Mouse (Mus musculus): Measurements from ENCODE around the gene Dynll1.

The Dynll1 gene

DNA sequence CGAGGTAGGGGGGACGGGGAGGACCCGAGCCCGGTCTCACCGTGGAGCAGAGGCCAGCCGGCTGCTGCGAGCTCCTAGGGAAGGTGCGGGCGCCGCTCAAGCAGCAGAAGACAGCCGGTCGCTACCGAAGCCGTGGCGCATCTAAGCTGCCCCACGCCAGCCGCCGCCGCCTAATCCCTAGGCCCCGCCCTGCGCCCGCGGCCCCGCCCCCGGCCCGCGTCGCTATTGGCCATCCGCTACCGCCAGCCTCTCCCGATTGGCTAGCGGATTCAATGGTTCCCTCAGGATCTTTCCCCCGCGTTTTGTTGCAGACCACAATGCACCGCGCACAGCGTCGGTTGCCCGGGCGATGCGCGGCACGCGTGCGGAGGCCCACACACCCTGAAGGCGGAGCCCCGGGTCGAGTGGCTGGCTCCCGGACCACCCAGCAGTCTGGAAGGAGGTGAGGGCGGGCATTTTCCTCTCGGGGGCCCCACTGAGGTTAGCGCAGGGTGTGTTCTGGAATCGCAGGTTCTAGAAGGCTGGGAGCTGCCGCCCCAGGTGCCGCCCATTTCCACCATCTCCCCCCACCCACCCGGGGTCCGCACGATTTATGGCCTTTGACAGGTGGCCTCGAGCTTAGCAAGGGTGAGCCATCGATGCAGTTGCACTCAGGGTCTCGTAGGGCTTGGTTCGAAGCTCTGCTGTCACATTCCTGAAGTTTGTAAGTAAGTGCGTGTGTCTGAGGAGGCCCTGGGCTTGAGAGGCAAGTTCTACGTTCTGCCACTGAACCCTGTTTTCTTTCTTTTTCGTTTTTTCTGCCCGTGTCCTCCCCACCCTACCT lies at the start of gene Dynll1:
Dynll1 (minus strand) TSS at position 208 of the 823 bp plus-strand sequence.
- peak; percentile 100 for DNase-seq (ENCODE audit: low spot score in 2 of 2)

DNA sequence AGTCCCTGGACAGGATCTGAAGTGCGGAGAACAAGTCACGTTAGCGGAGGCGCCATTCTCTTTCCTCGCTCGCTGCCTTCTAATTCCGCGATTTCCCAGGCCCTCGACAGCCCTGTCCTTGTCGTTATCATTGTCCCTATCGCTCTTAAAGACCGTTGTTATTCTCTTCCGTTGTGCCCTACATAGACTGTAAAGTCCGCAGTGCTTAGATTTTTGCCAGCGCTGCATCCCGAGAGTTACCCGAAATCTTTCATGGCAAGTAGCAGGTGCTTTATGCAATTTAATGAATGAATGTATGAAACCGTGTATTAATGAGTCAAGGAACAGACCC lies 48.4 kb upstream of the Dynll1 start:
- DNase-seq (ENCODE audit: low spot score in 2 of 2), result no peak

DNA sequence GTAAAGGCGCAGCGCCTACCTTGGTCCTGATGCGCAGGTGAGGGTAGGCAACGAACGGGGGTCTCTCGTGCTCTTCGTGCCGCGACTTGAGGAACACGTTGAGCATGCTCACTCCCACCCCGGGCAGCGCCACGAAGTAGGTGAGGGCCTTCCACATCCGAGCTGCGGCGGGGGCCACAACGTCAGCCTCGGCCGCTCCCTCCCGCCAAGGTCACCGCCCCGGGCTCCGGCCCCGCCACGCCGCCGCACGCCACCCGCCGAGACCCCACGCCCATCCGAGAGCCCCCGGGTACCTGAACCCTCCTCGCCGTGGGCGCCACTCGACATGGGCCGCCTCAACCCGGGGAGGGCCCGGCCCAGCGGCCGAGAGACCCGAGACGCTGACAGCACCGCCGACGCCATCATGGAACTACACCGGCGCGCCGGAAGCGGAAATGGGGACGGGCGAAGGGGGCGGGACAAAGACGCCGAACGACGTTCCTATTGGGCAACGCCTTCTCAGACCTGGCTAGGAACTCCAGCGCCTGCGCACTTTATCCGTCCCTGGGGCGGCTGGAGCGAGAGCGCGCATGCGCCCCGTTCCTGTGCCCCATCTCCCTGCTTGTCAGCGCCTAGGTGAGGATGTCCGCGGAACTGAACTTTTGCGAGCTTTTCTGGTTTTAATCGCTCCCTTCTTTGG lies 47.9 kb upstream of the Dynll1 start, which contains the start of gene Cox6a1:
Cox6a1 (minus strand) TSS at position 436 of the 679 bp plus-strand sequence.
- peak; percentile 99 for DNase-seq (ENCODE audit: low spot score in 2 of 2)

DNA sequence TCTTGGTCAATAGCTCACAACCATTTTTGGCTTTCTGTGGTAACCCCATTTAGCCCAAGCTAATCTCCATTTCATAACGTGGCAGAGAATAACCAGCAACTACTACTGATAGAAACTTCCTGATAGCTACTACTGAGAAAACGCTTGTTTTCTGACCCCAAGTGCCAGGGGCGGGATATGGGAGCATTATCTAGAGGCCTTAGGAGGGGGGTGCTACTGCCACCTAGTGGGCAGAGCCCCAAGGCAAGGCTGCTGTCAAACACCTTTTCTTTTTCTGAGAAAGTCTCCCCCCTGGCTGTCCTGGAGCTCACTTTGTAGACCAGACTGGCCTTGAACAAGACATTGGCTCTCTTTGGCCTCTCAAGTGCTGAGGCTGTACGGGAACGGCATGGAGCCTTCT lies 46.8 kb upstream of the Dynll1 start:
- DNase-seq (ENCODE audit: low spot score in 2 of 2), result peak; percentile 56 to 79

DNA sequence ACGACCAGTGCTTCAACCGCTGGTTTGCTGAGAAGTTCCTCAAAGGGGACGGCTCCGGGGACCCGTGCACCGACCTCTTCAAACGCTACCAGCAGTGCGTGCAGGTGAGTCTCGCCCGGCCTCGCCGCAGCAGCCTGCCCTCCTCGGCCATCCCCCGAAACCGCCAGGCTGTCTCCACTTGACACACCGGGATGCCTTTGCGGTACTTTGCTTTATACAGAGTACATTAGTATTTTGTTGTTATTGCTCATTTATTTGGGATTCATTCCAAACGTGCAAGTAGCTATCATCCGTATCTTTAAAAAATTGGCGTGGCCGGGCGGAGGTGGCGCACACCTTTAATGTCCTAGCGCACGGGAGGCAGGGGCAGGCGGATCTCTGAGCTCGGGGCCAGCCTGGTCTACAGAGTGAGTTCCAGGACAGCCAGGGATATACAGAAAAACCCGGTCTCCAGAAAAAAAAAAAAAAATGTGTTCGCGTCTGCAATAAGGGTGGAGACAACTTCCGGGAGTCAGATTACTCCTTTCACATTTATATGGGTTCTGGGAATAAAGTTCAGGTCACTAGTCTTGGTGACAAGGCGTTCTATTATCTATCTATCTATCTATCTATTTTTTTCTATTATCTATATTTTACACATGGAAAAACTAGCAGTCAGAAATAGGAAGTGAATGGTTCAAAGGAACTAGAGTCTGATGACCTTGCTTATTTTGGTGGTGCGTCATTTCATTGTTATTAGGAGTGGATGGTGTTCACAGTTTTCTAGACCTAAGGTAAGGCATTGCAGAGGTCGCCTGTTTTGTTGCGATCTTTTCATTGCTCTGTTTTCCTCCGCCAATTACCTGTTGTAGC lies 40.7 kb upstream of the Dynll1 start:
- no peak for DNase-seq (ENCODE audit: low spot score in 2 of 2)

DNA sequence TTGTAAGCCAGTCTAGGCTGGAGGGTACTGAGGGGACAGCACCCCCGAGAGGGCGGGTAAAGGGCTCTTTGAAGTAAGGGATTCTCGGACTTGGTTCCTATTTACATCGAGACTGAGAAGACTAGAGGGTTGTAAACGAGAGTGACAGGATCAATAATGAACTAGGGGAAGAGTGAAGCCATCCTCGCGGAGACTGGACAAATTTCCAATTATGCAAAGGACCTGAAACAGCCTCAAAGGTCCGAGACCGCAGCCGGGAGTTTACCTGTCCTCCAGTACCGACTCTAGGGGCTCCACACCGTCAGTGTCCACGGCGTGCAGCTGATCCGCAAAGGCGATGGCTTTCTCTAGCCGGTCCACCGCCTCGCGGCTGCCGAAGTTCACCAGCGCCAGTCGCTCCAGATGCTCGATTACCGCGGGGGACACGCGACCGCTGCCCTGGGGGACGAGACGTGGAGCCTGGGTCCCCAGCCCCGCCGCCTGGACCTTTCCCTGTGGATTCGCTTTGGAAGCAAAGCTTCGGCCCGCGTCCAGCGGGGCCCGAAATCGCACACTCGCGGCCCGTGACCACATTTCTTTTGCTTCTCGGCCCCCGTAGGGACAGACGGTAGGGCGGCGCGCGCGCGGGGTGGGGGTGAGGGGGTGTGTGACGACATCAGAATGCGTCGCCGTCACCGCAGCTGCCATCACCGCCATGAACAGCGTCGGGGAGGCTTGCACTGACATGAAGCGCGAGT lies 39.9 kb upstream of the Dynll1 start, which contains the start of the genes Gatc and Triap1:
Gatc (minus strand) TSS at position 602 of the 737 bp plus-strand sequence.
Triap1 (plus strand) TSS at position 649 of the 737 bp plus-strand sequence.
- DNase-seq (ENCODE audit: low spot score in 2 of 2), result peak; percentile 83 to 90

DNA sequence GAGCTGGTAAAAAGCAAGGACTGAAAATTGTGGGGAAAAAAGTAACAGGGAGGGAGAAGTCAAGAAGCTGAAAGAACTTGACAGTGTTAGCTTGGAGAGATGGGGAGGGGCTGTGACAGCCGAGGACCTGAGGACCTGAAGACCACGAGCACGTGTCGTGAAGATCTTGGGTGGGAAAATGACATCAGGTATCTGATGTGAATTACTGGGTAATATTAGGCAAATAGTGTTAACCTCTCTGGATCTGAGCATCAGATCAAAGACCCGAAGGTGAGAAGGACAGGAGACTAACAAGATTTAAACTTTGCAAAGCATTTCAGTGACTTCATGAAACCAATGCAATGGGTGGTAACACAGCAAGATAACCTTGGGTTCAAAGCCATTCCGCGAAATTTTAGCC lies 39.2 kb upstream of the Dynll1 start:
- no peak for DNase-seq (ENCODE audit: low spot score in 2 of 2)

DNA sequence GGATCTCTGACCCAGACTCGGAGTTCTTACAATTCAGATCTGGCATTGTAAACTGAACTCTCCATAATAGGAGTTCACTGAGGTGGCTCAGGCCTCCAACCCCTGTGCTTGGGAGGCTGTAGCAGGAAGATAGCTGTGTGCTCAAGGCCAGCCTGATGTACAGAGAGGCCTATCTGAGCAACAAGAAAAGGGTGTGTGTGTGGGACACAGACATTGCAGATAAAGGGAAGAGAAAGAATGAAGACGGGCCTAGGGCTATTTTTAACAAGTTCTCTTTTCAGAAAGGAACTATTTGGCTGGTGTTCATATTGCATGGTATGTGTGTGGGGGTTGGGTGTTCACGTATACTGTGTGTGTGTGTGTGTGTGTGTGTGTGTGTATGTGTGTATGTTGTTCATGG lies 32.8 kb upstream of the Dynll1 start:
- DNase-seq (ENCODE audit: low spot score in 2 of 2), result no peak

DNA sequence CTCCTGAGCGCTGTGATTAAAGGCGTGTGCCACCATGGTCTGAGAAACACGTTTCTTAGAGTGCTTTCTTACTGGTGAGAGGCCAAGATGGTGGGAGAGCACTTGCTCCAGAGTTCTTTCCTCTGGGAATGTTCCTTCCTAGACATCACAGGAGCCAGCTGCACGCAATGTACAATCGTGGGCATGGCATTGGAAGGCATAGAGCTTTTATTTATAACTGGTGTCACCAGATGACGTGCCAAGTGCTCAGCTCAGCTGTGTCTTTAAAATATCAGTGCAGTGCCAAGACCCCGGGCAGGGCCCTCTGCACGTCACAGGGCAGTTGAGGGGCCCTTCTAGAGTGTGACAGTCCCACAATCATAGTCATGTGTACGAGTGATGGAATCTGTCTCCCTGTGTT lies 30.2 kb upstream of the Dynll1 start:
- DNase-seq (ENCODE audit: low spot score in 2 of 2), result no peak

DNA sequence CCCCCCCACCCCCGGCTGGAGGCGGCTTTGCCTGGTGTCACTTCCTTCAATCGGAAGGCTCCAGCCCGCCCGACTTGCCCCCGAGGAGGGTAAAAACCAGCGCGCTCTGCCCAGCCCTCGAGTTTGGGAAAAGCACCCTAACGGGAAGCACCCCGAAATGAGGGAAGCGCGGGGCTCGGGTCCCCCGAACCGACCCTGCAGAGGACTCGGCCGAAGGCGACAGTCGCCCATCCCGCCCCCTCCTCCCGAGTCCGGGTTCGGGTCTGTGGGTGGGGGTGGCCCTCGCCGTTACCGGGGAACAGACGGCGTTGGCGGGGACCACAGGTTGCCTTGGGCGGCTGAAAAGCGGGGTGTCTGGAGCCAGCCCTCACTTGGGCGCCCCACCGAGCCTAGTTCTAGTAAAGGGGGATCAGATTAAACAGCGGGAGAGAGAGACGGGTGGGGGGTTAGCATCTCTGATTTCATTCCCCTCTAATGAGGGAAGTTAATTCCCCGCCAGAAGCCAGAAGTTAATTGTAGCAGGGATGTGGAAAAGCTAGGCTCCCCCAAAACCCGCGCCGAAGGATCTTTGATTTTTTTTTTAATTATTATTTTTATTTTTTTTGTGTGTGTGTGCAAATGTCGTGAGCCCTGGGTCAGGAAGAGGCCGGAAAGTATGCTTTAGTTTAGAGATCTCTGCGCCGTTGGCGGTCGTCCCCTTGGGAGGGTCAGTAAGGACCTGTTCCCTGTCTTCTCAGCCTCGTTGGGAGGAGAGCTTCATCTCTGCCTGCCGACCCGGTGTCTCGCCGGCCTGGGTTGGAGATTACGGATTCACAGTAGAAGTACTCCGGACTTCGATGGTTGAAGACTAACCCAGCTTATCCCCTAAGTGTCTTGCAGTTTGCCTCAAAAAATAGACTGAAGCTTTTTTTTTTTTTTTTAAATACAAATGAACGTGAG lies 27.1 kb upstream of the Dynll1 start:
- DNase-seq (ENCODE audit: low spot score in 2 of 2), result peak in 1 of 2 experiments; percentile 44

DNA sequence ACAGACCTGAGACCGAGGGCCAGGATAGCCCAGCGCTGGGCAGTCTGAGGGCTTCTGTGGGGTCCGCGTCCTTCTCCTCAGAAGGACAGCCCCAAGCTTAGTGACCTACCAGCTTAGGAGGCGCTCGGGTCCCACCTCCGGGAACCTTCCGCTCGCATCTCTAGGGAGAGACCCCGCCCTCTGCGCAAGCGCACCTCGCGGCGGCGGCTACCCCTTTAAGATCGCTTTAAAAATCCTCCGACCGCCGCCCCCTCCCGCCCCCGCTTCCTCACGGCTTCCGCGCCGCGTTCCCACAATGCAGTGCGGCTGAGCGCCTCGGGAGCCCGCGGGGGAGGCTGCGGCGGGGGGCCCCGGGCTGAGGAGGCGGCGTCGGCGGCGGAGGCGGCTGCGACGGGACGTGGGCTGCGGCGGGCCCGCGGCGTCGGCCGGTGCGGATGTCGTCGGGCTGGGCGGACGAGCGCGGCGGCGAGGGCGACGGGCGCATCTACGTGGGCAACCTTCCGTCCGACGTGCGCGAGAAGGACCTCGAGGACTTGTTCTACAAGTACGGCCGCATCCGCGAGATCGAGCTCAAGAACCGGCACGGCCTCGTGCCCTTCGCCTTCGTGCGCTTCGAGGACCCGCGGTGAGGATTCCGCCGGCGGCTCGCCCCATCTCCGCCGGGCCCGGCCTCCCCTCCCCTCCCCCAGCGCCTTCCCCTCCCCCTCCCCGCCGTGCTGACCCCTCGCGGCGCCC lies 26.2 kb upstream of the Dynll1 start, which contains the start of gene Srsf9:
Srsf9 (plus strand) TSS at position 303 of the 735 bp plus-strand sequence.
- DNase-seq (ENCODE audit: low spot score in 2 of 2), result peak; percentile 95 to 97

DNA sequence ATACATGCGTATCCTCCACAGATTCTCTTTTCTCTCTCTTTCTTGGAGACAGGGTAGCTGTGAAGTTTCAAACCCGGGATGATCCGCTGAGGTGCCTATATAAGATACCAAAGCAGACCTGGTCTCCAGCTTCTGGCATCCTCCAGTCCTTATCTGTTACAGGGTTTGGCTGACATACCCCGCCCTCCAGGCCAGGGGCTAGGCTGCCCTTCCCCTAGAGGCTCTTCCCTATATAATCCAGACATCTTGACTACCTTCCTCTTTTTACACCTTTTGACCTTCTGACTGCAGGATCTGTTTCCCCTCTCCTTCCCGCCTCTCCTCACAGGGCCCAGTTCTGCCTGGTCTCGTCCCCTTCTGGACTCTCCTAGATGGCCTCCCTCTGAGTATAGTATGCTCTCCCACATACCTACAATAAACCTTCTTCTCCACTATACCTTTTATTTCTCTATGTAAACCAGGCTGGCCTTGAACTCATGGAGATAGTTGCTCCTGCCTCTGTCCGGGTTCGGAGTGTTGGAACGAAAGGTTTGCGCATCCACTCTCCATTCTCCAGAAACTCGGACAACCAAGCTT lies 25.5 kb upstream of the Dynll1 start:
- DNase-seq (ENCODE audit: low spot score in 2 of 2), result no peak

DNA sequence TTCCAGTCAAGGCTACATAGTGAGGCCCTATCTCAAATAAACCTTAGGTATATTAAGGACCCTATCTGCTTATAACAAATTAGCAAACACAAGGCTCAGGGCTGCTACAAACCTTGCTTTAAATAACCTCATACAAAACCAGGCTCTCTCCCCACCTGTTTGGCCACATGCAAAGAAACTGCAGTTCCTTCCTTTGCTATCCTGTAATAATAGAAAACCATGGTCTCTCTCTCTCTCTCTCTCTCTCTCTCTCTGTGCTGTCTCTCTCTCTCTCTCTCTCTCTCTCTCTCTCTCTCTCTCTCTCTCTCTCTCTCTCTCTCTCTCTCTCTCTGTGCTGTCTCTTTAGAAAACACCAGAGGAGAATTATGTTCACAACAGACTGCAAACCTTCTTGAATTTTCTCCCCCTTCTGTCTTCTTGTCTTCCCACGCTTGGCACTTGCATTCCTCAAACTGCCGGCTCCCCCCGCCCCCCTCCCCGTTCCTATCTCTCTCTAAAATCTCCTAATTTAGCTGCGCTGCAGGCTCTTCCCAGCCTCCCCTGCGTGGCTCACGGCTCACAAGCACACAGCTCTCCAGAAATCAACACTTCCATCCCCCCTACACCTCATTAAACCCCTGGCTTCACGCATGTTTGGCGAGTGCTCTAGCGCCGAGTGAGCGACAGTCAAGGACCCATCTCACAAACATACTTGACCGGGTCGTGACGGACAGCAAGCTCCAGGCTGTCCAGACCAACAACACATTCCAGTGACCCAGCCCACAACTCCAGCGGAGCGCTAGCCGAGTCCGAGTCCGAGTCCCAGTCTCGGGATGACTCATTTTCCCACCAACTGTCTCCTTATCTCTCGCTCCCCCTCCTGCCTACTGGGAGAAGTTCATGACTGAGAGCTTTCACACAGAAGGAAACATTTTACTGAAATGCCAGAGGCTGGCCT lies 18.5 kb upstream of the Dynll1 start:
- DNase-seq (ENCODE audit: low spot score in 2 of 2), result peak; percentile 34 to 60

DNA sequence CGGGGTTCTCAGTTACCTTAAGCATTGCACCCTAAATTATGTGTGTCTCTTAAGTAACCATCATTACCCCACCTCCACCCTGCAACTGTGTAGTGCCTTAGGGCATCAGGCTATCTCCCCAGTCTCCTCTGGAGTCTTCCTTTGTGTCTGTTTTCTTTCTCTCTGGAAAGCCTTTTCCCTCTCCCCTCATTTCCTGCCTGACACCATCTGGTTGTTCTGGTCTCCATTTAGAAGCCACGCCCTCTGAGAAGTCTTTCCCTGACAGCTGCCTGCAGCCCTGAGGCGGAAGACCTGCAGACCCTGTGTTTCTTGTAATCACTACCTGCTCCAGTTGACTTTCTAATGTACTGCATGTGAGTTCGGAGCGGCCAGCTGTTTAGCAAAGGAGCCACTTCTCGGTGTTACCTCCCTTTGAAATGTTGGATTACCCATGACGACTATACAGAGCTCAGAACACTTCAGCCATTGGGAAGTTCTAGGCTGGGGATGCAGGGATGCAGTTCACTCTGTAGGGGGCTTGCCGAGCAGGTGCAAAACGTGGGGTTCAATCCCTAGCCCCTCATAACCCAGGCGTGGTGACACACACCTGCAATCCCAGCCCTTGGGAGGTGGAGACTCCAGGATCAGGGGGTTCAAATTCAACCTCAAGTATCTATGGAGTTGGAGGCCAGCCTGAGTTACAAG lies 17.0 kb upstream of the Dynll1 start:
- no peak for DNase-seq (ENCODE audit: low spot score in 2 of 2)

DNA sequence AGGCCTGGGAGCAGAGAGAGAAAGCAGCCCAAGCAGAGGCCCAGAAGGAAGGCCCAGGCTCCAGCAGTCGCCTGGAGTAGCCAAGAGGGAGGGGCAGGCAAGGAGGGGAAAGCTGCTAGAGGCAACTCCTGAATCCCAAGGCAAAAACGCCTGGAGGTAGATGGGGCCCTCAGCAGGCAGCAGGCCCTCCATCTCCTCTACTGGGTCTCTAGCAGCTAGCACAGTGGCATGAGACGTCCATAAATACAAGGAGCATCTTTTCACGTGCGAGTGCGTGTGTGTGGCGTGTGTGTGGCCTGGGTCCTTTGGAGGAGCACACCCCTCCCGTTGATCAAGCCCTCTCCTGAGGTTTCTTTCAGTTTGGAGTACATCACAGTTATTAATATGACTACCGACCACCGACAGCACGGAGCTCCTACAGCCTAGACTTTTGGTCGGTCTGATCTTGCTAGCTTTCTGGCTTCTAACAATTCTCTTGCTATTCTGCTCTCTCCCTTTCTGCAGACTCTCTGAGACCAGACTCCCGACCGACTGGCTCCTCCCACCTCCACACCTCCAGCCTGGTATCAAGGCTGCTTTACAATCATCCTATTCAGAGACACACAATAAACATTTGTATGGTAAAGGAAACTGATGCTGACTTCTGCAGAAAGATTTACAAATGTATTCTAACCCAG lies 16.3 kb upstream of the Dynll1 start:
- DNase-seq (ENCODE audit: low spot score in 2 of 2), result no peak

DNA sequence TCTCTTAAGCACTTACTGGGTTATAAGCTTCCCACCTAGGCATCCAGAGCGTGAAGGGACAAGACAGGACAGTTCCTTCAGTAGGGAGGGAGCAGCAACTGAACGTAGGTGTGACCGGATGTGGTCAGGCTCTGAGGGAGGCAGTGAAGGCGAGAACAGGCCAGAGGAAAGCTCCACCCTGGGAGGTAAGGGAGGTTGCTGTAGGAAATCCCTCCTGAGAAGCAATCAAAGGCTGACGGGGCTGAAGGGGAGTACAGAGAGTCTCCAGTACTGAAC lies 12.8 kb upstream of the Dynll1 start:
- DNase-seq (ENCODE audit: low spot score in 2 of 2), result no peak
